Mouse (Mus musculus) midbrain, postnatal 0 days (tissue): ENCODE data around the gene Cad. TPM values are rescaled to one million over a fixed set of nuclear protein-coding genes. Genes with fewer than 3 reads are reported as not detected.

Experiments
- ATAC-seq: fragments of 200-750 bp; cut with Nextera tagmentation; 2 replicates; pipeline ENCODE4 v1.8.0; 2017; ENCODE audit warnings: moderate number of reproducible peaks, mild to moderate bottlenecking, moderate TSS enrichment, moderate library complexity; ENCODE audit not compliant: low FRiP score
- DNase-seq: peaks from one replicate; pipeline ENCODE4 v3.0.0-alpha.2; 2015; ENCODE audit warnings: low spot score
- H3K27ac ChIP-seq: fragments of 300-500 bp; sonication (generic); 2 replicates; pipeline ENCODE4 v1.5.1; 2014; ENCODE audit warnings: low read depth, mild to moderate bottlenecking, low read length, mixed read lengths
- H3K27me3 ChIP-seq: fragments of 300-500 bp; sonication (generic); 2 replicates; pipeline ENCODE4 v1.6.1; 2014; ENCODE audit warnings: low read length, control low read depth, mixed read lengths; ENCODE audit not compliant: insufficient read depth
- H3K36me3 ChIP-seq: fragments of 300-500 bp; sonication (generic); 2 replicates; pipeline ENCODE4 v1.6.1; 2014; ENCODE audit warnings: low read length, control low read depth, mixed read lengths; ENCODE audit not compliant: insufficient read depth
- H3K4me1 ChIP-seq: fragments of 300-500 bp; sonication (generic); 2 replicates; pipeline ENCODE4 v1.6.1; 2014; ENCODE audit warnings: mild to moderate bottlenecking, control low read depth, antibody characterized with exemption, low read length, mixed read lengths; ENCODE audit not compliant: insufficient read depth
- H3K4me2 ChIP-seq: fragments of 300-500 bp; sonication (generic); 2 replicates; pipeline ENCODE4 v1.6.1; 2014; ENCODE audit warnings: low read depth, mild to moderate bottlenecking, low read length, mixed read lengths; ENCODE audit not compliant: poor library complexity, severe bottlenecking
- H3K4me3 ChIP-seq: fragments of 300-500 bp; sonication (generic); 2 replicates; pipeline ENCODE4 v1.5.1; 2014; ENCODE audit warnings: low read depth, mild to moderate bottlenecking, low read length, moderate library complexity
- H3K9ac ChIP-seq: fragments of 300-500 bp; sonication (generic); replicated peaks from 2 replicates; pipeline ENCODE4 v1.6.1; 2014; ENCODE audit warnings: mild to moderate bottlenecking, low read length, moderate library complexity, mixed read lengths; ENCODE audit not compliant: poor library complexity, severe bottlenecking
- H3K9me3 ChIP-seq: fragments of 300-500 bp; sonication (generic); 2 replicates; pipeline ENCODE4 v1.6.1; 2016; ENCODE audit warnings: low read length, control low read depth
- CTCF ChIP-seq: IDR thresholded peaks from 2 replicates; pipeline ENCODE4 v1.5.1; 2016; ENCODE audit warnings: antibody characterized with exemption, mild to moderate bottlenecking
- WGBS: fragments of 180-500 bp; shearing (Covaris S2); extraction: QIAGEN DNeasy Blood & Tissue Kit; methylation state at CpG from one replicate; pipeline ENCODE4 v1.1.7; 2014; 5-methylcytosine and 5-hydroxymethylcytosine counted together
- polyA plus RNA-seq: library from polyadenylated mRNA; unstranded; fragments of >200 nt; fragmentation: Nextera tagmentation; extraction: Ambion mirVana; gene quantifications from 2 replicates; pipeline ENCODE4 v1.2.1, GENCODE M21; 2015
- total RNA-seq: library from RNA; depleted of rRNA; stranded (reverse); fragments of >200 nt; gene quantifications from 2 replicates; pipeline ENCODE4 v1.2.3, GENCODE M21; 2014

Gene Cad
- total and polyA plus RNA-seq, 2 experiments from 2014 or later, result 7.8 to 39.5 TPM

GRCm38 (mm10) chr5:31080059-31080794, 25.6 kb downstream of the Cad start:
- DNase-seq, result no peak
- 78% methylated on average over 13 of the region's 13 CpGs for WGBS

GRCm38 (mm10) chr5:31080795-31081164, 26.2 kb downstream of the Cad start:
- Histone ChIP-seq H3K36me3 (peaks cover 30% of the 10 kb centered on the region), H3K4me1 (no peaks in the 10 kb centered on the region), H3K9ac (no peak overlapping the region), H3K4me2 (no peak overlapping the region), H3K9me3 (no peaks in the 10 kb centered on the region), H3K27ac (no peak overlapping the region), H3K4me3 (no peak overlapping the region), H3K27me3 (no peaks in the 10 kb centered on the region)
- no peak for ATAC-seq
- TF ChIP-seq CTCF, result no peak
- 62% methylated on average over 3 of the region's 3 CpGs for WGBS
- no peak for DNase-seq

More at GRCm38 (mm10) chr5:31080059-31080794, 25.6 kb downstream of the Cad start:
- Histone ChIP-seq H3K4me3 (no peak overlapping the region), H3K36me3 (peaks cover 35% of the 10 kb centered on the region), H3K4me2 (no peak overlapping the region), H3K27me3 (no peaks in the 10 kb centered on the region), H3K27ac (no peak overlapping the region), H3K9me3 (no peaks in the 10 kb centered on the region), H3K4me1 (no peaks in the 10 kb centered on the region), H3K9ac (no peak overlapping the region)
- no peak for TF ChIP-seq CTCF
- no peak for ATAC-seq

- DNase-seq, result peak; percentile 50
- no peaks in the 10 kb centered on the region for H3K9me3 ChIP-seq
- no peak overlapping the region for H3K9ac ChIP-seq
- WGBS, result 67% methylated on average over 3 of the region's 3 CpGs
- H3K27me3 ChIP-seq, result no peaks in the 10 kb centered on the region
- no peak overlapping the region for H3K4me3 ChIP-seq
- peak; percentile 79 for TF ChIP-seq CTCF
- H3K4me2 ChIP-seq, result no peak overlapping the region
- H3K36me3 ChIP-seq, result peaks cover 24% of the 10 kb centered on the region
- no peaks in the 10 kb centered on the region for H3K4me1 ChIP-seq
- ATAC-seq, result no peak
- H3K27ac ChIP-seq, result no peak overlapping the region
Measured at GRCm38 (mm10) chr5:31081386-31081785, 26.8 kb downstream of the Cad start.

- Histone ChIP-seq H3K9me3 (no peaks in the 10 kb centered on the region), H3K27me3 (no peaks in the 10 kb centered on the region), H3K4me3 (no peak overlapping the region), H3K4me1 (no peaks in the 10 kb centered on the region), H3K9ac (no peak overlapping the region), H3K4me2 (no peak overlapping the region), H3K27ac (no peak overlapping the region), H3K36me3 (peaks cover 15% of the 10 kb centered on the region)
- peak; percentile 74 for TF ChIP-seq CTCF
- ATAC-seq (0 out of 2 replicates have a peak, but pooled peaks have one; percentile 33), DNase-seq (peak; percentile 74)
- 9% methylated on average over 5 of the region's 5 CpGs for WGBS
Measured at GRCm38 (mm10) chr5:31082355-31082754, 27.8 kb downstream of the Cad start.

GRCm38 (mm10) chr5:31082935-31083625, 28.5 kb downstream of the Cad start:
- no peaks in the 10 kb centered on the region for H3K4me1 ChIP-seq
- peaks cover 7% of the 10 kb centered on the region for H3K36me3 ChIP-seq
- no peak overlapping the region for H3K4me3 ChIP-seq
- no peaks in the 10 kb centered on the region for H3K9me3 ChIP-seq
- WGBS, result 32% methylated on average over 12 of the region's 12 CpGs
- ATAC-seq (no peak), DNase-seq (no peak)
- no peak overlapping the region for H3K27ac ChIP-seq
- H3K9ac ChIP-seq, result no peak overlapping the region
- no peaks in the 10 kb centered on the region for H3K27me3 ChIP-seq
- H3K4me2 ChIP-seq, result no peak overlapping the region
- TF ChIP-seq CTCF, result no peak

- Histone ChIP-seq H3K27ac (no peak overlapping the region), H3K4me1 (no peaks in the 10 kb centered on the region), H3K4me3 (no peak overlapping the region), H3K27me3 (no peaks in the 10 kb centered on the region), H3K36me3 (no peaks in the 10 kb centered on the region), H3K9me3 (no peaks in the 10 kb centered on the region), H3K9ac (no peak overlapping the region), H3K4me2 (no peak overlapping the region)
- ATAC-seq (0 out of 2 replicates have a peak, but pooled peaks have one; percentile 11), DNase-seq (no peak)
- 8% methylated on average over 8 of the region's 8 CpGs for WGBS
- no peak for TF ChIP-seq CTCF
Measured at GRCm38 (mm10) chr5:31083949-31084348, 29.4 kb downstream of the Cad start.
